Mouse (Mus musculus) heart, embryonic 14.5 days (tissue): Measurements from ENCODE around the gene Slpi. TPM values are rescaled to one million over a fixed set of nuclear protein-coding genes. Genes with fewer than 3 reads are reported as not detected.
A peak's percentile ranks its signal among the peaks of the same experiment; 100 is the strongest.

ENCODE experiments used
- ATAC-seq: fragments of 200-750 bp; cut with Nextera tagmentation; 2 replicates; pipeline ENCODE4 v1.8.0; 2017; ENCODE audit warnings: low read depth, moderate TSS enrichment; ENCODE audit not compliant: insufficient number of reproducible peaks, insufficient read depth, low FRiP score
- H3K27ac ChIP-seq, 2 experiments: fragments of 200-500 bp in 1 of 2; fragments of 300-500 bp in 1 of 2; sonication (generic) in 1 of 2; replicated peaks in 1 of 2; 2 replicates each; pipeline ENCODE4 v1.5.1; 2012 to 2014; ENCODE audit warnings: low read depth in 2 of 2, low read length in 2 of 2, control low read depth in 1 of 2, mild to moderate bottlenecking in 1 of 2, mixed read lengths in 1 of 2; ENCODE audit not compliant: control insufficient read depth in 1 of 2, insufficient read depth in 1 of 2
- H3K27me3 ChIP-seq: fragments of 300-500 bp; sonication (generic); 2 replicates; pipeline ENCODE4 v1.6.1; 2014; ENCODE audit warnings: mild to moderate bottlenecking, low read length, control low read depth; ENCODE audit not compliant: control insufficient read depth, insufficient read depth
- H3K36me3 ChIP-seq: fragments of 300-500 bp; sonication (generic); 2 replicates; pipeline ENCODE4 v1.6.1; 2014; ENCODE audit warnings: mild to moderate bottlenecking, control low read depth, low read length, mixed read lengths; ENCODE audit not compliant: control insufficient read depth, insufficient read depth
- H3K4me1 ChIP-seq, 2 experiments: fragments of 200-500 bp in 1 of 2; fragments of 300-500 bp in 1 of 2; sonication (generic) in 1 of 2; 2 replicates each; pipeline ENCODE4 v1.6.1; 2012 to 2014; ENCODE audit warnings: low read length in 2 of 2, control low read depth in 1 of 2, mixed read lengths in 1 of 2; ENCODE audit not compliant: control insufficient read depth in 2 of 2, insufficient read depth in 2 of 2
- H3K4me2 ChIP-seq: fragments of 300-500 bp; sonication (generic); 2 replicates; pipeline ENCODE4 v1.6.1; 2014; ENCODE audit warnings: mild to moderate bottlenecking, low read length
- H3K4me3 ChIP-seq, 2 experiments: fragments of 200-500 bp in 1 of 2; fragments of 300-500 bp in 1 of 2; sonication (generic) in 1 of 2; 2 replicates each; pipeline ENCODE4 v1.5.1; 2012 to 2014; ENCODE audit warnings: low read length in 2 of 2, mild to moderate bottlenecking in 2 of 2, control low read depth in 1 of 2, low read depth in 1 of 2, moderate library complexity in 1 of 2; ENCODE audit not compliant: control insufficient read depth in 1 of 2, insufficient read depth in 1 of 2
- H3K9ac ChIP-seq: fragments of 300-500 bp; sonication (generic); 2 replicates; pipeline ENCODE4 v1.6.1; 2014; ENCODE audit warnings: mild to moderate bottlenecking, low read length
- H3K9me3 ChIP-seq: fragments of 300-500 bp; sonication (generic); 2 replicates; pipeline ENCODE4 v1.6.1; 2016; ENCODE audit warnings: low read length, control low read depth; ENCODE audit not compliant: control insufficient read depth
- WGBS: fragments of 180-500 bp; shearing (Covaris S2); extraction: QIAGEN DNeasy Blood & Tissue Kit; methylation state at CpG from one replicate; pipeline ENCODE4 v1.1.7; 2014; 5-methylcytosine and 5-hydroxymethylcytosine counted together
- polyA plus RNA-seq: library from polyadenylated mRNA; unstranded; fragments of >200 nt; fragmentation: Nextera tagmentation; extraction: Ambion mirVana; gene quantifications from 2 replicates; pipeline ENCODE4 v1.2.1, GENCODE M21; 2014

Gene Slpi
- polyA plus RNA-seq, 1 experiment from 2014 or later: 0.63 TPM

DNA sequence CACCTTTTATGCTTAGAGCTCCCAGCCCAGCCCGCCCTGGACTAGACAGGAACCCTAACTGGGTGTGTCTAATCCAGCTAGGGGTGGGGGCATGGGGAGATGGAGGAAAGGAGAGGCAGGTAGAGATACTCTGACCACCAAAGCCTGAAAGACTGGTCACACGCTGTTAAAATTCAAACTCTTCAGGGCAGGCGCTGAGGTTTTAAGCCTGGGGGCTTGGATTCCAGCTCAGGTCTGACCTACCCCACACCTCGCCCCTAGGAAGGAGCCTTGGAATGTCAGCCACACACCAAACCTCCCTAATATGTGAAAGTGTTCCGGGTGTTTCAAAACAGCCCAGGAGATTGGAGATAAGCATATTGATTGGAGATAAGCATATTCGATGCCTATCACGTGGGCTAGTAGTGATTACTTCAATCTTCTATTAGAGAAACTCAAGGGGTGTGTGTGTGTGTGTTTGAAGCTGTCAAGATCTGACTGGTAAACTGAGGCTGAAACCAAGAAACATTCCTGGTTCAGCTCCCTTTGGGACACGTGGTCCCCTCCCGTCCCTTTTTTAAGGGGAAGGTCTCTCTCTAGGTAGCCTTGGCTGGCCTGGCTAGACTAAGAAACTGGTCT, 44.5 kb upstream of the Slpi start:
- ATAC-seq: no peak
- Histone ChIP-seq H3K36me3 (peaks cover 16% of the 10 kb centered on the region), H3K4me1 (peaks cover 46 to 61% of the 10 kb centered on the region in 2 experiments), H3K27me3 (no peaks in the 10 kb centered on the region), H3K9me3 (no peaks in the 10 kb centered on the region), H3K27ac (peak overlapping the region; percentile 62 to 73), H3K4me3 (no peak overlapping the region), H3K4me2 (peak overlapping the region; percentile 46; the same call in 1 of the 2 replicates), H3K9ac (0 out of 2 replicates have a peak overlapping the region, but pooled peaks have one; percentile 60)
- WGBS: 81% methylated on average over 9 of the region's 9 CpGs

- 17% methylated on average over 22 of the region's 22 CpGs for WGBS
- peak overlapping the region; percentile 62 to 73 for H3K27ac ChIP-seq
- H3K4me2 ChIP-seq: peak overlapping the region; percentile 46
- no peaks in the 10 kb centered on the region for H3K9me3 ChIP-seq
- H3K4me3 ChIP-seq: no peak overlapping the region
- 0 out of 2 replicates have a peak, but pooled peaks have one; percentile 17 for ATAC-seq
- H3K36me3 ChIP-seq: peaks cover 24% of the 10 kb centered on the region
- H3K4me1 ChIP-seq: peaks cover 45 to 58% of the 10 kb centered on the region in 2 experiments
- no peaks in the 10 kb centered on the region for H3K27me3 ChIP-seq
- peak overlapping the region; percentile 60 for H3K9ac ChIP-seq
Measured at GRCm38 (mm10) chr2:164432541-164433191, 43.8 kb upstream of the Slpi start.

GRCm38 (mm10) chr2:164431676-164432465, 43.0 kb upstream of the Slpi start:
- Histone ChIP-seq H3K27ac (peak overlapping the region in 1 of 2 experiments; percentile 73; a peak in 2 of 4 replicates), H3K36me3 (peaks cover 29% of the 10 kb centered on the region), H3K9ac (peak overlapping the region; percentile 60), H3K4me3 (no peak overlapping the region), H3K9me3 (no peaks in the 10 kb centered on the region), H3K4me2 (peak overlapping the region; percentile 46), H3K27me3 (no peaks in the 10 kb centered on the region), H3K4me1 (peaks cover 42 to 50% of the 10 kb centered on the region in 2 experiments)
- no peak for ATAC-seq
- 71% methylated on average over 9 of the region's 9 CpGs for WGBS

GRCm38 (mm10) chr2:164430697-164431096, 41.8 kb upstream of the Slpi start:
- Histone ChIP-seq H3K36me3 (peaks cover 40% of the 10 kb centered on the region), H3K4me2 (no peak overlapping the region), H3K9me3 (no peaks in the 10 kb centered on the region), H3K27ac (no peak overlapping the region), H3K27me3 (no peaks in the 10 kb centered on the region), H3K4me3 (no peak overlapping the region), H3K4me1 (peaks cover 32 to 38% of the 10 kb centered on the region in 2 experiments), H3K9ac (no peak overlapping the region)
- ATAC-seq: no peak
- WGBS: 10% methylated on average over 7 of the region's 7 CpGs

DNA sequence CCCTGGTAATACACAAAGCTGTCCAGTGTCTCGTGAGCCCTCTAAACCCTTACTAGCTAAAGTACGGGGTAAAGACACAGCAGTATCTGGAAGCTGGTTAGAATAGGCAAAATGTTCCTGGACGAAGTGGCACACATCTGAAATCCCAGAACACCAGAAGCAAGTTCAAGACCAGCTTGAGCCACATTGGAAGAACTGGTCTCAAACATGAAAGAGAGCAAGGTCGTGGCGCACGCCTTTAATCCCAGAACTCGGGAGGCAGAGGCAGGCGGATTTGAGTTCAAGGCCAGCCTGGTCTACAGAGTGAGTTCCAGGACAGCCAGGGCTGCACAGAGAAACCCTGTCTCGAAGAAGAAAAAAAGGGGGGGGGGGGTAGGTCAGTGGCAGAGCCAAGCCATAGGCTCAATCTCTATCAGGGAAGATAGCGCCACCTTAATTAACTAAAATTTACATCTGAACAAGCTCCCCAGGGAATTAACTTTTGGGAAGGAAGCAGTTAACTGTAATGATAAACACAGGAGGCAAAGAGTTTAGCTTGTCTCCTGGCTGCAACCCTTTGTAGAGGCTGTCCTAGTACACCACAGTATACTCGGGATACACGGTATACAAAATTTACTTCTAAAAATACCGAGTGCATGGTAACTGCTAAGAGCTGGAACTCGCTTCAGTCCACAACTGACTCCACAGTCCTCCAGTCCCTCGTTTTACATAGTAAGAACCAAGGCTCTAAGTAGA, 41.2 kb upstream of the Slpi start:
- H3K9ac ChIP-seq: no peak overlapping the region
- H3K4me3 ChIP-seq: no peak overlapping the region
- 54% methylated on average over 15 of the region's 15 CpGs for WGBS
- peaks cover 27 to 33% of the 10 kb centered on the region in 2 experiments for H3K4me1 ChIP-seq
- ATAC-seq: no peak
- H3K36me3 ChIP-seq: peaks cover 44% of the 10 kb centered on the region
- H3K27ac ChIP-seq: no peak overlapping the region
- H3K4me2 ChIP-seq: no peak overlapping the region
- H3K9me3 ChIP-seq: no peaks in the 10 kb centered on the region
- H3K27me3 ChIP-seq: no peaks in the 10 kb centered on the region

GRCm38 (mm10) chr2:164428451-164428850, 39.6 kb upstream of the Slpi start:
- no peak overlapping the region for H3K9ac ChIP-seq

DNA sequence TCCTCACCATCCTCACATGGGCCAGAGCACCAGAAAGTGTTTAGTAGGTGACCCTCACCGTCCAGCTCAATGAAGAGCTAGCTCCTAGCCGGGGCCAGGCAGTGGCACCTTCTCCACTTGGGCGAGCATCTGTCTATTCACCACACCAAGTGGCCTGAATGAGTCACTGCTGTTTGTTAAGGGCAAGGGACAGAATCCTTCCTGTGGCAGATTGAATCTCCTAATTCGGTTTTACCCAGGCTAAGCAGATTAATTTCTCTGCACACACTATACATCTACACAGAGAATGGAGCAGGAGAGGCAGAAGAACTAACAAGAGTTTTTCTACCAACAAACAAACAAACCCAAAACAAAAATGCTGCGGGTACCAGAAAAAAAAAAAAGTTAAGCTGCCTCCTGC, 38.1 kb upstream of the Slpi start:
- 76% methylated on average over 5 of the region's 5 CpGs for whole genome bisulfite sequencing
- no peak overlapping the region for H3K9ac ChIP-seq
- H3K9me3 ChIP-seq: no peaks in the 10 kb centered on the region
- no peak for ATAC-seq
- H3K4me1 ChIP-seq: peaks cover 14 to 16% of the 10 kb centered on the region in 2 experiments
- H3K27ac ChIP-seq: no peak overlapping the region
- H3K4me3 ChIP-seq: no peak overlapping the region
- no peaks in the 10 kb centered on the region for H3K27me3 ChIP-seq
- peaks cover 59% of the 10 kb centered on the region for H3K36me3 ChIP-seq
- H3K4me2 ChIP-seq: no peak overlapping the region

More at GRCm38 (mm10) chr2:164428451-164428850, 39.6 kb upstream of the Slpi start:
- Histone ChIP-seq H3K9me3 (no peaks in the 10 kb centered on the region), H3K4me2 (no peak overlapping the region), H3K4me1 (peaks cover 27 to 31% of the 10 kb centered on the region in 2 experiments), H3K4me3 (no peak overlapping the region), H3K27ac (no peak overlapping the region), H3K27me3 (no peaks in the 10 kb centered on the region), H3K36me3 (peaks cover 56% of the 10 kb centered on the region)
- no peak for ATAC-seq
- WGBS: 37% methylated on average over 5 of the region's 5 CpGs
